Mouse (Mus musculus) hindbrain, embryonic 12.5 days (tissue): ENCODE measurements at regions not wholly inside any gene's neighbourhood (a gene's known extent, or its start where the extent isn't known, plus 50 kb on each side); places are given as distances from the start of the nearest gene placed in this dataset.

Experiments
- ATAC-seq: fragments of 200-750 bp; cut with Nextera tagmentation; 2 replicates; pipeline ENCODE4 v1.8.0; 2017; ENCODE audit warnings: moderate TSS enrichment; ENCODE audit not compliant: low FRiP score
- H3K27ac ChIP-seq: fragments of 300-500 bp; sonication (generic); 2 replicates; pipeline ENCODE4 v1.5.1; 2016; ENCODE audit warnings: mild to moderate bottlenecking
- H3K27me3 ChIP-seq: fragments of 300-500 bp; sonication (generic); 2 replicates; pipeline ENCODE4 v1.6.1; 2016; ENCODE audit warnings: mild to moderate bottlenecking
- H3K36me3 ChIP-seq: fragments of 300-500 bp; sonication (generic); 2 replicates; pipeline ENCODE4 v1.6.1; 2016; ENCODE audit warnings: mild to moderate bottlenecking
- H3K4me1 ChIP-seq: fragments of 300-500 bp; sonication (generic); 2 replicates; pipeline ENCODE4 v1.6.1; 2016
- H3K4me2 ChIP-seq: fragments of 300-500 bp; sonication (generic); replicated peaks from 2 replicates; pipeline ENCODE4 v1.6.1; 2016; ENCODE audit warnings: mild to moderate bottlenecking
- H3K4me3 ChIP-seq: fragments of 300-500 bp; sonication (generic); 2 replicates; pipeline ENCODE4 v1.5.1; 2016; ENCODE audit warnings: mild to moderate bottlenecking
- H3K9ac ChIP-seq: fragments of 300-500 bp; sonication (generic); 2 replicates; pipeline ENCODE4 v1.6.1; 2016; ENCODE audit warnings: mild to moderate bottlenecking, moderate library complexity
- H3K9me3 ChIP-seq: fragments of 300-500 bp; sonication (generic); replicated peaks from 2 replicates; pipeline ENCODE4 v1.6.1; 2016; ENCODE audit warnings: mild to moderate bottlenecking
- WGBS: fragments of 180-500 bp; shearing (Covaris S2); methylation state at CpG from one replicate; pipeline ENCODE4 v1.1.7; 2016; 5-methylcytosine and 5-hydroxymethylcytosine counted together

GRCm38 (mm10) chr12:68365404-68366059 lies 793.5 kb downstream of the Rps29 start:
- 75% methylated on average over 13 of the region's 13 CpGs for WGBS
- H3K9ac ChIP-seq = no peak overlapping the region
- no peaks in the 10 kb centered on the region for H3K9me3 ChIP-seq
- no peaks in the 10 kb centered on the region for H3K4me1 ChIP-seq
- no peak for ATAC-seq
- no peak overlapping the region for H3K27ac ChIP-seq
- H3K4me2 ChIP-seq = no peak overlapping the region
- H3K27me3 ChIP-seq = no peaks in the 10 kb centered on the region
- H3K4me3 ChIP-seq = no peak overlapping the region
- H3K36me3 ChIP-seq = no peaks in the 10 kb centered on the region

DNA sequence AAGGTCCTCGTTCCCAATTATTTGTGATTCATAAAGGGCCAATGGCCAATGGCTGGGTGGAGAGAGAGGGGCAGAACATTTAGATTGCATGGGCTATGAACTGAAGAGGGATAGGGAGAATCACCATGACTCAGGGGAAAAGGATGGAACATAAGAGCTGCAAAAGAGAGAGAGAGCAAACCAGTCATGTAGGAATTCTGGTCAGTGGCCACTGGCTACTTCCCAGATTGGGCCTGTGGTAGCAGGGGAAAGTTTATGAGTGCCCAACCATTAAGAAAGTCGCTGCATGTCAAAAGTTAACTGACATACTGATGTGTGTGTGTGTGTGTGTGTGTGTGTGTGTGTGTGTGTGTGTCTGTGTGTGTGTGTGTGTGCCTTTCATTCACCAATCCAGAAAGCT lies 795.8 kb downstream of the Rps29 start:
- no peak overlapping the region for H3K4me3 ChIP-seq
- no peaks in the 10 kb centered on the region for H3K36me3 ChIP-seq
- H3K27me3 ChIP-seq = no peaks in the 10 kb centered on the region
- no peak for ATAC-seq
- no peaks in the 10 kb centered on the region for H3K4me1 ChIP-seq
- no peak overlapping the region for H3K27ac ChIP-seq
- H3K4me2 ChIP-seq = no peak overlapping the region
- 79% methylated on average over 2 of the region's 2 CpGs for WGBS
- H3K9ac ChIP-seq = no peak overlapping the region
- H3K9me3 ChIP-seq = no peaks in the 10 kb centered on the region

DNA sequence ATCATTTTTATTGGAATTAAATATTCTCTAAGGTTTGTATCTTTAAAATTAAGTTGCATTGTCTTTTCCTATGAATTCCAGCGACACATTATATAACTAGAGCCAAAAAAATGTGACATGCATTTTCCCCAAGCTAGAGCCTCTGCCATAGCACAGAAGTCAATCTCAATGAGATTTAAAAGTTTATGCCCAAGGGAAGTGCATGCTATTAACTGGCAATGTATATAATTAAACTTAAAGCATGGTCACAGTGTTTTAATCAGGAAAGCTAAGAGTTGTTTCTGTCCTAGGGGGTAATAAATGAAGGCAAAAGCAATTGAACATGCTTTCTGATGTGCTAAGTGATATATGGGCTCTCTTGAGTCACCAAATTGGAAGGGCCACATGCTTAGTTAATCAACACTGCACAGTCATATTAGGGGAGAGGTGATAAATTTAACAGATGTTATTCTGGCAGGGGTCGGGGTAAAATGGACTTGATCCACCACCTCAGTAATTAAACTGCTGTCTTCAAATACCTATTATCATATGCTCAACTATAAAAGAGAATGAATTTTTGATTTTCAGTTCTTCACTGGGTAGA lies 812.4 kb downstream of the Rps29 start:
- WGBS = 69% methylated on average over 2 of the region's 2 CpGs
- ATAC-seq = peak; percentile 50; the same call in 1 of the 2 replicates
- H3K27me3 ChIP-seq = no peaks in the 10 kb centered on the region
- H3K9ac ChIP-seq = no peak overlapping the region
- no peaks in the 10 kb centered on the region for H3K4me1 ChIP-seq
- no peaks in the 10 kb centered on the region for H3K36me3 ChIP-seq
- H3K27ac ChIP-seq = no peak overlapping the region
- no peak overlapping the region for H3K4me2 ChIP-seq
- no peaks in the 10 kb centered on the region for H3K9me3 ChIP-seq
- no peak overlapping the region for H3K4me3 ChIP-seq

GRCm38 (mm10) chr12:68333796-68334195 lies 825.2 kb downstream of the Rps29 start:
- Histone ChIP-seq H3K9ac (no peak overlapping the region), H3K27me3 (no peaks in the 10 kb centered on the region), H3K9me3 (no peaks in the 10 kb centered on the region), H3K27ac (no peak overlapping the region), H3K4me3 (no peak overlapping the region), H3K4me1 (no peaks in the 10 kb centered on the region), H3K4me2 (no peak overlapping the region), H3K36me3 (no peaks in the 10 kb centered on the region)
- 73% methylated on average over 3 of the region's 3 CpGs for WGBS
- ATAC-seq = no peak

DNA sequence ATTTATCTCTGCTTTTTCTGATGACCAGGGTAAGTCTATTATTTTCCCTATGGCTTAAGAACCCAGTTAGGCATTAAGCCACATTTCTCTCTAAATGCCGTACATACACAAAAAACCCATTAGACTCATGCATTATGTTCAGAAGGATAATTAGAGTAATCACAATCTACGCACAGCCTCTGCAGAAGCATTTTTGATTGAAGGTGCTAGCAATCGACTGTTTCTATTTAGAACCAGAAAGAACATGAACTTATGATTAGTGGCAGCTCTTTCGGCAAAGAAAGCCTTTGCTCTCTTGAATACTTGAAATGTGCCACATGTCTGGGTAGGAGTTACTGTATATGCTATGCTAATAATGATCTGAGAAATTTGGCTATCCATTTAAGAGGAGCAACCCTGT lies 825.6 kb downstream of the Rps29 start:
- no peak overlapping the region for H3K4me3 ChIP-seq
- no peaks in the 10 kb centered on the region for H3K4me1 ChIP-seq
- no peak overlapping the region for H3K27ac ChIP-seq
- no peaks in the 10 kb centered on the region for H3K9me3 ChIP-seq
- H3K27me3 ChIP-seq = no peaks in the 10 kb centered on the region
- 76% methylated on average over 4 of the region's 4 CpGs for WGBS
- no peak overlapping the region for H3K4me2 ChIP-seq
- ATAC-seq = no peak
- H3K9ac ChIP-seq = no peak overlapping the region
- H3K36me3 ChIP-seq = no peaks in the 10 kb centered on the region

GRCm38 (mm10) chr12:68332480-68332879 lies 826.5 kb downstream of the Rps29 start:
- Histone ChIP-seq H3K4me3 (no peak overlapping the region), H3K9ac (no peak overlapping the region), H3K27me3 (no peaks in the 10 kb centered on the region), H3K4me1 (no peaks in the 10 kb centered on the region), H3K4me2 (no peak overlapping the region), H3K9me3 (no peaks in the 10 kb centered on the region), H3K36me3 (no peaks in the 10 kb centered on the region), H3K27ac (no peak overlapping the region)
- no peak for ATAC-seq
- WGBS = 56% methylated on average over 1 of the region's 1 CpGs
